Mouse (Mus musculus): Measurements from ENCODE around the gene Sobp.

- TF ChIP-seq CTCF (IDR thresholded peaks at IDR 0.05; ENCODE audit: control insufficient read depth, insufficient read depth, insufficient replicate concordance, low read depth, low read length) (no peak), POLR2A (IDR thresholded peaks at IDR 0.05; ENCODE audit: control insufficient read depth, low read depth, low read length) (no peak)
Measured at GRCm38 (mm10) chr10:43041794-43042193, 132.5 kb downstream of the Sobp start.

Data from testis, adult 2 months (tissue).